Mouse (Mus musculus) lung, postnatal 4 days (tissue): ENCODE data around the gene Dgkb.

Experiments used
- DNase-seq, 2 experiments: peaks; one replicate each; pipeline ENCODE4 v3.0.0; 2021

Gene Dgkb

GRCm38 (mm10) chr12:38596416-38597062 is 779.0 kb downstream of the Dgkb start:
- DNase-seq = no peak

GRCm38 (mm10) chr12:38598096-38598495 is 780.6 kb downstream of the Dgkb start:
- no peak for DNase-seq

- DNase-seq = no peak
Measured at GRCm38 (mm10) chr12:38600165-38600845, 782.8 kb downstream of the Dgkb start.

- DNase-seq = no peak
Measured at GRCm38 (mm10) chr12:38608104-38608503, 790.6 kb downstream of the Dgkb start.

- no peak for DNase-seq
Measured at GRCm38 (mm10) chr12:38668265-38668664, 850.7 kb downstream of the Dgkb start.
